Mouse (Mus musculus): ENCODE measurements at regions not wholly inside any gene's neighbourhood (a gene's known extent, or its start where the extent isn't known, plus 50 kb on each side); places are given as distances from the start of the nearest gene placed in this dataset.
"Not testable (repeated sequence)": the region's sequence is repeated elsewhere in the genome, so short reads cannot be mapped to it uniquely, and the experiment has no call there.

DNA sequence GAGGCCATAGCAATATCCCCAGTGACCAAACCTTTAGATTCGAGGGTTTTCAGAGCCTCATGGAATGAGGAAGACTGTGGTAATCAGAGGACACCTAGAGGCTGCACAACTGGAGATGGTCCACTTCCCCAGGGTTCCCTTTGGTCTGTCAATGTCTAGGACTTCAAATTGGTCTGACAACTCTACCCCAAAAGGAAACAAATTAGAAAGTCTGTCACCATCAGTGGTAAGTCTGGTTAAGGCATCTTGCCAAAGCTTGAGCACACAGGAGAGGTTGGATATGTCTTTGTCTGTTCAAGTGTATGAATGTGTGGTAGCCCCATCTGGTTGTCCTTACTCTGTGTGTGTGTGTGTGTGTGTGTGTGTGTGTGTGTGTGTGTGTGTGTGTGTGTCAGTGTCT lies 494.3 kb upstream of the Tbl1xr1 start:
- no peak for DNase-seq

DNA sequence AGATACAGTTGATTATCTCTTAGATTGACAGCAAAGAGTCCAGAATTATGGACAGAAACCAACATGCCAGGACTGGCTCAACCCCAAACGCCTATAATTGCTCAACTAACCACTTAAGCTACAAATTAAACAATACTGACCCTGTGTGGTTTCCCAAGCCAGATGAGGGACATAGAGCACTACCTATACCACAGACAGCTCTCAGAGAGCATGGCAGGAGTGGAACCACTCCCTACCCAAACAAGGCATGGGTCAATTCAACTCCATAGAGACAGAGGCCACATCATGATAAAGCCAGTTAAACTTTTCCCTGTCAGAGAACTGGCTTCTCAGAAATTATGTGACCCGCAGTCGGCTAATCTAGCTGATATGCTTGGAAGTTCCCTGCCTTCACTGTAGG lies 490.7 kb upstream of the Tbl1xr1 start:
- intact Hi-C loops (cut with DNase I), result no loop called here
- DNase-seq, result no peak

More for the DNA sequence above, 494.3 kb upstream of the Tbl1xr1 start:
- intact Hi-C loops (cut with DNase I), result no loop called here

GRCm38 (mm10) chr3:21606846-21607245 lies 469.6 kb upstream of the Tbl1xr1 start:
- intact Hi-C loops (cut with DNase I), result no loop called here

GRCm38 (mm10) chr3:21610231-21610630 lies 466.2 kb upstream of the Tbl1xr1 start:
- no peak for DNase-seq
- intact Hi-C loops (cut with DNase I), result no loop called here

More at GRCm38 (mm10) chr3:21606846-21607245, 469.6 kb upstream of the Tbl1xr1 start:
- no peak for DNase-seq

DNA sequence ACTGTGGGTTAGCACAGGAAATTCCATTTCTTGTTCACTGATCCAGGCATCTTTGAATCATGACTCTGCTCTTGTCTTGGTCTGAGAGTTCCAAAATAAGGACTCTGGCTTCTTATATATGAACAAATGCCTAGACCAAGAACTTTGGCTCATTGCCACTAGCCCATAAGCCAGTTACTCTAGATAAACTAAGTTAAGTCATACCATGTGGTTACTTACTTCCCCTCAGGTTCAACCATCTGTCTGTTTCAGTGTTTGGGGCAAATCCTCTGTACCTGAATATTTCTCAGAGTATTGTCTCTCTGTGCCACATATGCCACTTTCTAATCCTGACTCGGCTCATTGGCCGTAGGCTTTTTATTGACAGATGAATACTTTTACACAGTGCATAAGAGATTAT lies 454.7 kb upstream of the Tbl1xr1 start:
- intact Hi-C loops (cut with DNase I), result no loop called here
- no peak for DNase-seq

- no peak for DNase-seq
- intact Hi-C loops (cut with DNase I), result no loop called here
These were observed 451.4 kb upstream of the Tbl1xr1 start for GRCm38 (mm10) chr3:21625039-21625438.

DNA sequence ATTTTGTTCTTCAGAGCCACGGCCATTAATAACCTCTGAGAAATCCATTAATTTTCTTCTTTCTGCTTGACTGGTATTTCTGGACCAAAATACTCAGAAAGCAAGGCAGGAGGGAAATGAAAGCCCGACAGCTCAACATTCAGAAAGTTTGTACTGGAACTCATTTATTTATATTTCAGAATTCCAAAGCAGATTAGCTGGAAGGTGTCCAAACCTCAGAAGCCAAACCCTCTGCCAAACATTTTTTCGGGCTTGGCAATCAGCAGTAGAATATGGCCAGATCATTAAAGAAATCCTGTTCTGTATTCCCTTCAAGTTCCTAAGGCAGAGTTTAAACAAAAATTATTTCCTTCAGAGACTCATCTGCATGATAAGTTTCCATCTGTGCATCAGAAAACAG lies 450.4 kb upstream of the Tbl1xr1 start:
- intact Hi-C loops (cut with DNase I), result no loop called here
- peak in 1 of 2 experiments; percentile 6 for DNase-seq

DNA sequence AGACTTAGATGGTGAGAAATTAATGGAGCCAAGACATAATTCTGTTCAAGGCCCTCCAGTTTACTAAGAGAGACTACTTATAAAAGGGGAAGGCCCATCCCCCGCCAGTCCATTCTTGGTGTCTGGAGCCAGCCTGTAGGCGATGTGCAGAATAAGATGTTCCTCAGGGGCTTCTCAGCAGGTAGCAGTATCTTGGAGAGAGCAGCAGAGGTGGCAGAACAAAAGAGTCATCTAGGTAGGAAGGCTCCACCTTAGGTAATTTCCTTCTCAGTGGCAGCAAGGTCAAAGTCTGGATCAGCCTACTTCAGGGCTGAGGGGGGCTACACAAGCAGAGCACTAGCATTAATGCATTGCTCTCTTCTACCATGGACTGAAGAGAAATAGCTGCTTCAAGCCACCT lies 449.4 kb upstream of the Tbl1xr1 start:
- intact Hi-C loops (cut with DNase I); DNase-seq: not testable (repeated sequence)

DNA sequence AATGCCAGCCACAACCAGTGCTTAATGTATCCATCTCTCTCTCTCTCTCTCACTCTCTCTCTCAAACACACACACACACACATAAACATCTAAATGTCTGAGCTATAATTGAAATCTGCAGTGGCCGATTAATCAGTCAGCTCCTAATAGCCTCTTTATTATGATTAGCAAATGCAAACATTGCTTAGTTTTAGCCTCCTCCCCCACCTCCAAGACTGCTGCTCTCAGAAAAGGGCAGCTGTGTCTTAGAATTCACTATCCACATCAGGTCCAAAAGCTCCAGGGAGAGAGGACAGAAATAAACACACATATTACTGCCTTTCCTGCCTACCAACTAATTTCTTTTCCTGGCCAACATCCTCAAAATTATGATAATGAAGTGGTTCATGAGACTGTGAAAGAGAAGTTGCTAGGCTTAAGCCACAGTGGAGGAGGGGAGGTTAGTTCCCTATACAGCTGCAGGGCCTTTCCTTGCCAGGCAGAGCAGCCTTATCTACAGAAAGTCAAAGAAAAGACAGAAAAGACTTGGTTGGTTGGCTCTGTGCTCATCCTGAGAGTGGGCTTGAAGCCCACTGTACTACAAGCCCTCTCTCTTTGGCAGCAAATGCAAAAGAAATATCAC lies 442.7 kb upstream of the Tbl1xr1 start:
- DNase-seq, result no peak
- intact Hi-C loops (cut with DNase I), result no loop called here

DNA sequence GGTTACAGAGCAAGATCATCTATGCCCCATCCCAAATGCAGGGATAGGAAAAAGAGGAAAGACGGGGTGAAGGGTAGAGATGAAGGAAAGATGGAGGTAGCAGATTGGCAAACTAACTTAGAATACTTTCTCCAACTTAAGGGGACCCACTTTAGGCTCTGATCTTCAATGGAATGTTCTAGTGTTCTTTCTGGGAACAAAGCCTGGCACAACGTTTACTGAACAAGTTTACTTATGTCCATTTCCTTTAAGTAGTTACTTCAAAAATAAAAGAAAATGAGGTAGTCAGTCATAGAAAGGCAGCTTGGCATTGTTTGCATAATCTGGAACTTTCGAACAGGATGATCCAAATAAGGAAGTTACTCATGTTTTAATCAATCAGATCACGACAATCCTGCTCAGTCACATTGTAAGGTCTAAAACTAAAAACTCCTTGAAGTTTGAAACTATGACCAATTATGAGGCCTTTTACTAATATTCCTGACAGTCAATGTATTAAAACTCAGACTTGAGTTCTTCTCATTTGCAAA lies 441.7 kb upstream of the Tbl1xr1 start:
- intact Hi-C loops (cut with DNase I), result no loop called here
- DNase-seq, result no peak

DNA sequence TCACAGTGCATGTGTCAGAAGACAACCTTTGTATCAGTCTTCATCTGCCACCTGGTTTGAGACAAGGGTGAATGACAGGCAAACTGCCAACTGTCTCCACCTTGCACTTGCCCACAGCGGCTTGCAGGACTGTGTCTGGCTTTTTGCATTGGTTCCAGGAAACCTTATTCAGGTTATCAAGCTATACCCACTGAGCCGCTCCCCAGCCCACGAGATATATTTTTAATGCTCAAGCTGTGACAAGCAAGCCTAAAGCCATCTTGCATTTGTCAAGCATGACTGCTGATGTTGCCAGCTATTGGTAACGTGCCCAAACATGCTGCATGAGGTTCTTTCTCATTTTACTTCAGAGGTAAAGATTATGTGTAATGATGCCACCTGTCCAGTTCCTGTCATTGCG lies 437.6 kb upstream of the Tbl1xr1 start:
- DNase-seq, result no peak
- intact Hi-C loops (cut with DNase I), result no loop called here

DNA sequence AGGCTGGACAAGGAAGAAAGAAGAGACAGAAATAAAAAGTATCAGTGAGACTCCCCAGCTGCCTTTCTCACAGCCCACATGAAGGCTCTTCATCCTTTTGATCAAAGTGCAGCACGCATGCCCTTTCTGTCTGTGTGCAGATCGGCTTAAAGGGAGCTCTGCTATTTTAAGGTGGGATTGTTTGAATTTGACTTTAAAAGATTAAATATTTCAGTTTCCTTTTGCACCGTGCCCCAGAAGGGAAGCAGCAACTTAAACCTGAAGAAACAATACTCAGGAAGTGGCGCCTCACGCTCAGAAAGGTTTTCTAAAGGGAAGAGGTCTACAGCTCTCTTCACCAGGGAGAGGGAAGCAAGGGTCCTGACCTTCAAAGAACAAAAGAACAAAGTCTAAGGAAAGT lies 436.9 kb upstream of the Tbl1xr1 start:
- DNase-seq, result no peak
- intact Hi-C loops (cut with DNase I), result no loop called here

GRCm38 (mm10) chr3:21644086-21644485 lies 432.4 kb upstream of the Tbl1xr1 start:
- no peak for DNase-seq
- intact Hi-C loops (cut with DNase I), result no loop called here

DNA sequence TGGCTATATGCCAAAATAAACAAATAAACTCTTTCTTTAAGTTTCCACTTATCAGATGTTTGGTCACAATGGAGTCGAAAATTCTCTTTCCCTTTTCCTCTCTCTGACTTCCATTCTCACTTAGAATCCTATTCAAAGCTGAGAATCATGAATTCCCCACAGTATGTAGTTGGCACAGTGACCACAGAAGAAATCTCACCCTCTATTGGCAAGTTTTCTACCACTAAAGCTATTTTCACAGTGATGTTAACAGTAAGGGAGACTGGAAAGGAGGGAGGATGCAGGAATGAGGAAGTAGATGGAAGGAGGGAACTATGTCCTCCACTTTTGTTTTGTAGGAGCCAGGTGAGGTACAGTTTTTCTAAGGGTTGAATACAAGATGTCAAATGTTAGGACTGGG lies 431.2 kb upstream of the Tbl1xr1 start:
- intact Hi-C loops (cut with DNase I), result loop anchor here (5.0 kb wide), 1 partner anchor 73 kb away; no protein-coding TSS in a partner anchor
- no peak for DNase-seq

GRCm38 (mm10) chr3:21649885-21650469 lies 426.5 kb upstream of the Tbl1xr1 start:
- intact Hi-C loops (cut with DNase I), result loop anchor here (5.0 kb wide), 1 partner anchor 78 kb away; no protein-coding TSS in a partner anchor
- no peak for DNase-seq

- DNase-seq, result no peak
- intact Hi-C loops (cut with DNase I), result no loop called here
These were observed 421.2 kb upstream of the Tbl1xr1 start for GRCm38 (mm10) chr3:21655301-21655700.

DNA sequence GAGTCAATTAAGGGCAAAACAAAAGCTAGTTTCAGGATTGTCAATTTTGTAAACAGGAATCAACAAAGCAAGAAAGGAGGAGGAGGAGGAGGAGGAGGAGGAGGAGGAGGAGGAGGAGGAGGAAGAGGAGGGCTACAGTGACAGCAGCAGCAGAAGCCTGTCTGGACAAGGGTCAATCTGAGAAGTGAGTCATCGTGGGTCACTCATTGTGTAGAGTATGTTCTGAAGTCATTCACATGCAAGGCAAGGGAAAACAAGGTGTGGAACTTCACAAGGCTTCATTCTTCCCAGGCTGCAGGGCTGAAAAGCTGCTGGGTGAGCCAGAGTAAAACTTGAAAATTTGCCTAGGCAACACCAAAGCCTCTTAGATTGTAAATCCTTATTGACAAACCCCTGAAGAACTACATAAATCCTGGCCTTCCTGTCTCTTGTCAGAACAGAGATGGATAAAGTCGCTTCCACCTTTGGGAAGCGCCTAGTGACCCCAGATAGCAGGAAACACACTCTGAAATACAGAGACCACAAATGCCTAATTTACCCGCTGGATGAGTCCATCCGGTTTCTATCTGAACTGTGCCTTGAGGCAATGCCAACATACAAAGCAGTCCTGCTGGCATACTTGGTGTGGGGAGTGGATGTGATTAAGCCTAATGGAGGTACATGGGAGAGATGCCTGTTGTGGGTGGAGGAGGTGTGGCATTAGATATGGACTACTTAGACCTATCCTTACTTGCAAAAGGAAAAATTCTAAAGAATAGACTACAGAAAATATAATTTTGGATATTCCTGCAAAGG lies 408.9 kb upstream of the Tbl1xr1 start:
- DNase-seq, result no peak
- intact Hi-C loops (cut with DNase I), result no loop called here

- intact Hi-C loops (cut with DNase I), result no loop called here
- no peak for DNase-seq
These were observed 404.6 kb upstream of the Tbl1xr1 start for GRCm38 (mm10) chr3:21671885-21672284.

- intact Hi-C loops (cut with DNase I), result no loop called here
- no peak for DNase-seq
These were observed 404.0 kb upstream of the Tbl1xr1 start for GRCm38 (mm10) chr3:21672492-21672891.

DNA sequence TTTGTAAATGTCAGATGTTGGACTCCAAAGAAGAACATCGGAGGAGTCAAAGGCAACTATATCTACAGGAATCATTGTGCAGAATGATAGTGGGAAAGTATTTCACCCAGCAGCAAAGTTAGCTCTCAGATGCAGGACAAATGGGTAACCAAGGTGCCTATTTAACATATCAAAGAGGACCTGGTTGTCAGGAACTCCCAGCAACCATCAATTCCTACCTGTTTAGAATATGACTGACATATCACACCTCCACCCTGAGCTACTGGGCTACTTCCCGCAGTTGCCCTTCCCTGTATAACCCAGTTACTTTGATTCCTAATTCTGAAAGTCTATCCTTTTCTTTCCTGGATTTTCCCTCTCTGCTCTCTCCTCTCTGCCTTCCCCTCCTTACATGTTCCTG lies 403.0 kb upstream of the Tbl1xr1 start:
- no peak for DNase-seq
- intact Hi-C loops (cut with DNase I), result no loop called here

GRCm38 (mm10) chr3:21678265-21678664 lies 398.2 kb upstream of the Tbl1xr1 start:
- intact Hi-C loops (cut with DNase I), result no loop called here
- DNase-seq, result no peak

Data from gastrocnemius, postnatal 36 days (tissue).